Mouse (Mus musculus) adrenal gland, postnatal 25 days (tissue): Measurements from ENCODE around the gene Zfp273. TPM values are rescaled to one million over a fixed set of nuclear protein-coding genes. Genes with fewer than 3 reads are reported as not detected.
"Not testable (repeated sequence)": the region's sequence is repeated elsewhere in the genome, so short reads cannot be mapped to it uniquely, and the experiment has no call there.

Experiments used
- DNase-seq: peaks from one replicate; pipeline ENCODE4 v3.0.0; 2021; ENCODE audit warnings: mixed read lengths
- total RNA-seq: library from RNA; stranded (reverse); gene quantifications from 2 replicates; pipeline ENCODE4 v1.2.3, GENCODE M21; 2021

The Zfp273 gene
- total RNA-seq, 1 experiment from 2014 or later: 6.5 TPM

GRCm38 (mm10) chr13:67867899-67868298 lies 54.4 kb downstream of the Zfp273 start:
- DNase-seq: peak; percentile 8

- DNase-seq: not testable (repeated sequence)
Observed at GRCm38 (mm10) chr13:67876049-67876698, 62.6 kb downstream of the Zfp273 start.

Other genes starting within 250 kb of the Zfp273 start
- 8.3 and 9.5 TPM in 2 replicates for gene Zfp729b, start 204.0 kb upstream of the Zfp273 start, total RNA-seq
- 1.4 TPM in 1 of 2 replicates, not detected in the other for gene Gm49345, start 176.0 kb upstream of the Zfp273 start, total RNA-seq
- gene Zfp729a, start 175.9 kb upstream of the Zfp273 start, total RNA-seq: 5.5 and 7.7 TPM in 2 replicates
- 11.1 and 15.0 TPM in 2 replicates for gene Zfp738, start 126.7 kb upstream of the Zfp273 start, total RNA-seq
- gene Zfp65, start 84.6 kb upstream of the Zfp273 start, total RNA-seq: 9.4 and 13.7 TPM in 2 replicates
- 5.1 and 7.7 TPM in 2 replicates for gene Zfp85, start 58.5 kb upstream of the Zfp273 start, total RNA-seq
- 3.9 and 4.6 TPM in 2 replicates for gene Zfp493, start 34.0 kb upstream of the Zfp273 start, total RNA-seq
- gene Gm10037, start 17.4 kb downstream of the Zfp273 start, total RNA-seq: 4.0 and 5.4 TPM in 2 replicates
- gene BC048507, start 49.6 kb downstream of the Zfp273 start, total RNA-seq: not detected in 2 replicates